Mouse (Mus musculus): ENCODE results near the gene Sgms1. TPM values are rescaled to one million over a fixed set of nuclear protein-coding genes. Genes with fewer than 3 reads are reported as not detected.
"Not testable (repeated sequence)": the region's sequence is repeated elsewhere in the genome, so short reads cannot be mapped to it uniquely, and the experiment has no call there.

Sgms1 gene
- polyA plus RNA-seq, 2 experiments, result 20.8 to 36.8 TPM

DNA sequence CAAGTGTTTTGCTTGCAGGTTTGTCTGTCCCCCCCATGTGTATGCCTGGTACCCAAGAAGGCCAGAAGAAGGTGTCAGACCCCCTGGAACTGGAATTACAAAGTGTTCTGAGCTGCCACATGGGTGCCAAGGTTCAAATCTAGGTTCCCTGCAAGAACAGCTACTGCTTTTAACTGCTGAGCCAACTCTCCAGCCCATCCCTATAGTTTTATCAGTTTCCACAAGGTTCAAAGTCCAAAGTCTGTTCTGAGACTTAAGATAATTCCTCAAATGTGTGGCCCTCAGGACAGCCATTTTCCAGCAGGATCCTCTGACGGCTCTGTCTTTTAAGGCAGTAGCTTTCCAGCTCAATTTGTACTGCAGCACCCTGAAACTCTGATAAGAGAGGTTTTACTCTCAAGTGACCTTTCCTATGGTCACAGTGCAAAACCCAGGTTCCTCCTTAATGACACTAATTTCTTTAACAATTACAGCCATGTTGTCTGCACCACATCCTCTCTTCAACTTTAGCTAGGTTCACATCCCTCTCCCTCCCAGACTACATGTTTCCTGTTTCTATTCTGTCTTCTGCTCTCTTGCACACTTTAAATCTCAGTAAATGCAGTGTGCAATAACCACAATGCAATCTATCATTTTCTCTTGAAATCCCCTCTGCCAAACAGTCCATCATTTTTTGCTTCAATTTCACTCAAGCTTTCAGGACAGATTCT lies 28.4 kb downstream of the Sgms1 start:
- H3K27ac ChIP-seq (replicated peaks; ENCODE audit: low read depth, low read length), result no peak overlapping the region
- H3K4me3 ChIP-seq (replicated peaks; ENCODE audit: low read length), result no peak overlapping the region
- H3K9me3 ChIP-seq (ENCODE audit: control insufficient read depth, low read length), result no peaks in the 10 kb centered on the region
- no peaks in the 10 kb centered on the region for H3K36me3 ChIP-seq (ENCODE audit: control insufficient read depth, insufficient read depth, low read length)
- H3K9ac ChIP-seq (ENCODE audit: low read depth, low read length, severe bottlenecking), result no peak overlapping the region
- H3K27me3 ChIP-seq (ENCODE audit: control insufficient read depth, insufficient read depth, low read length), result no peaks in the 10 kb centered on the region
- WGBS, result 62% methylated on average over 1 of the region's 1 CpGs
- H3K4me1 ChIP-seq (ENCODE audit: control insufficient read depth, insufficient read depth, low read length), result no peaks in the 10 kb centered on the region
- DNase-seq (ENCODE audit: low spot score), result no peak
- no peak for ATAC-seq (ENCODE audit: low FRiP score, low read depth)
- H3K4me2 ChIP-seq (replicated peaks; ENCODE audit: low read depth, low read length, severe bottlenecking), result no peak overlapping the region
- TF ChIP-seq POLR2A (IDR thresholded peaks at IDR 0.05; ENCODE audit: borderline replicate concordance, extremely low read depth, insufficient read depth, insufficient read length), result no peak

- Histone ChIP-seq H3K27me3 (ENCODE audit: control insufficient read depth, insufficient read depth, low read length) (no peaks in the 10 kb centered on the region), H3K36me3 (ENCODE audit: control insufficient read depth, insufficient read depth, low read length) (no peaks in the 10 kb centered on the region), H3K4me3 (replicated peaks; ENCODE audit: low read length) (no peak overlapping the region), H3K9ac (ENCODE audit: low read depth, low read length, severe bottlenecking) (no peak overlapping the region), H3K9me3 (ENCODE audit: control insufficient read depth, low read length) (no peaks in the 10 kb centered on the region), H3K27ac (replicated peaks; ENCODE audit: low read depth, low read length) (no peak overlapping the region), H3K4me2 (replicated peaks; ENCODE audit: low read depth, low read length, severe bottlenecking) (no peak overlapping the region), H3K4me1 (ENCODE audit: control insufficient read depth, insufficient read depth, low read length) (no peaks in the 10 kb centered on the region)
- 61% methylated on average over 3 of the region's 3 CpGs for WGBS
- TF ChIP-seq POLR2A (IDR thresholded peaks at IDR 0.05; ENCODE audit: borderline replicate concordance, extremely low read depth, insufficient read depth, insufficient read length), result no peak
- DNase-seq (ENCODE audit: low spot score), result no peak
- no peak for ATAC-seq (ENCODE audit: low FRiP score, low read depth)
These were observed 29.0 kb downstream of the Sgms1 start for GRCm38 (mm10) chr19:32360546-32360945.

DNA sequence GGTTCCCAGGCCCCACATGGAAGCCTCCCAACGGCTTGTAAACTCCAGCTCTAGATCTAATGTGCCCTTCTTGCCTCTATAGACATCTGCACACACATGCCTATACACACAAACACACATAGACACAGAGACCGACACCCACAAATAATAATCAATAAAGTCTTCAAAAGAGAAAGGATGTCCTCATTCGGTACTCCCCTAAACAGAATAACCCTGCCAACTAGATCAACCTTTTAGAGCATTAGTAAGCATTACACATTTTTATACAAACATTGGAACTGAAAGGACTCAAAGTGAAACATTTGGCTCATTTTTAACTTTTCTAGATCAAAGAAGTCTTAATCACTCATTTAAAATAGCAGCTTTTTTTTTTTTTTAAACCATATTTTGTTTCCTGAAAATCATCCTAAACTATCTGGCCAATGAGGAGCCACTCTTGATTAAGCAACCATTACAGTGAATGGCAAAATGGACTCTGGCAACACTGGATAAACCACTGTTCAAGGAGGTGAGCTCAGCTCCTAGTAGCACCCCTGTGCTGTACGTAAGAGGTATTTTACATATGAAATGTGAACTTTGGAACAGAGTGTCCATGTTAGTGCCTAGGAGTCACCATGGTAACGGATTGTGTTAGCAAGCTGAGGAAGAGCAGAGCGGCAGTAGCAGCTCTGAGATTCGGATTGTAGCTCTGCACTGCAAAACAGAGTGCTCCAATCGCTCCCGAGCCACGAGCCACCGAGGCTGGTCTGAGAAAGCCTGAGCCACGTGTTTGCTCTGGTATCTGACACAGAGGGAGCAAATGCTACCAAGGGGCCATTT lies 30.6 kb downstream of the Sgms1 start:
- no peak for TF ChIP-seq POLR2A (IDR thresholded peaks at IDR 0.05; ENCODE audit: borderline replicate concordance, extremely low read depth, insufficient read depth, insufficient read length)
- DNase-seq (ENCODE audit: low spot score) (no peak), ATAC-seq (ENCODE audit: low FRiP score, low read depth) (no peak)
- Histone ChIP-seq H3K27ac (replicated peaks; ENCODE audit: low read depth, low read length) (no peak overlapping the region), H3K9ac (ENCODE audit: low read depth, low read length, severe bottlenecking) (no peak overlapping the region), H3K4me3 (replicated peaks; ENCODE audit: low read length) (no peak overlapping the region), H3K36me3 (ENCODE audit: control insufficient read depth, insufficient read depth, low read length) (no peaks in the 10 kb centered on the region), H3K4me2 (replicated peaks; ENCODE audit: low read depth, low read length, severe bottlenecking) (no peak overlapping the region), H3K27me3 (ENCODE audit: control insufficient read depth, insufficient read depth, low read length) (no peaks in the 10 kb centered on the region), H3K4me1 (ENCODE audit: control insufficient read depth, insufficient read depth, low read length) (no peaks in the 10 kb centered on the region), H3K9me3 (ENCODE audit: control insufficient read depth, low read length) (no peaks in the 10 kb centered on the region)
- 86% methylated on average over 12 of the region's 12 CpGs for WGBS

- H3K9me3 ChIP-seq (ENCODE audit: control insufficient read depth, low read length); H3K4me2 ChIP-seq (replicated peaks; ENCODE audit: low read depth, low read length, severe bottlenecking); H3K4me1 ChIP-seq (ENCODE audit: control insufficient read depth, insufficient read depth, low read length); H3K9ac ChIP-seq (ENCODE audit: low read depth, low read length, severe bottlenecking); H3K4me3 ChIP-seq (replicated peaks; ENCODE audit: low read length); DNase-seq (ENCODE audit: low spot score); ATAC-seq (ENCODE audit: low FRiP score, low read depth); H3K36me3 ChIP-seq (ENCODE audit: control insufficient read depth, insufficient read depth, low read length); H3K27ac ChIP-seq (replicated peaks; ENCODE audit: low read depth, low read length); H3K27me3 ChIP-seq (ENCODE audit: control insufficient read depth, insufficient read depth, low read length): not testable (repeated sequence)
- WGBS, result 94% methylated on average over 7 of the region's 7 CpGs
These were observed 31.5 kb downstream of the Sgms1 start for GRCm38 (mm10) chr19:32358011-32358410.

DNA sequence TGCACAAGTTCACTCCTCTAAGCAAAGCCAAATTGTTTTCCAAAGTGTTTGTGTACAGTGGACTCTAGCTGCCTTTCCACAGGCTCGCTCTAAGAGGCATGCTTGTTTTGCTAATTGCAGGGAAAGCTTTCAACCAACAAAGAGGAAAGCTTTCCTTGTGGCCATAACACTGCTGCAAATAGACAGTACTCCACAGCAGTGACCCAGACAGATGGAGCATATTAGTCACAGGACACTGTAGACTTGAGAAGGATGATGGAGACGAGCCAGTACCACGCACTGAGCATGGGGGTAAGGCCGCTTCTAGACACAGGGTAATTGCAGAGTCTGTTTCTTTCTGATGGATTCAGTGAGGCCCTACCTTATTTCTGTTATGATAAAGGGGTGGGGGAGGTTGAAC lies 33.3 kb downstream of the Sgms1 start:
- Histone ChIP-seq H3K9ac (ENCODE audit: low read depth, low read length, severe bottlenecking) (no peak overlapping the region), H3K27me3 (ENCODE audit: control insufficient read depth, insufficient read depth, low read length) (no peaks in the 10 kb centered on the region), H3K4me3 (replicated peaks; ENCODE audit: low read length) (no peak overlapping the region), H3K27ac (replicated peaks; ENCODE audit: low read depth, low read length) (no peak overlapping the region), H3K4me2 (replicated peaks; ENCODE audit: low read depth, low read length, severe bottlenecking) (no peak overlapping the region), H3K36me3 (ENCODE audit: control insufficient read depth, insufficient read depth, low read length) (no peaks in the 10 kb centered on the region), H3K4me1 (ENCODE audit: control insufficient read depth, insufficient read depth, low read length) (no peaks in the 10 kb centered on the region), H3K9me3 (ENCODE audit: control insufficient read depth, low read length) (no peaks in the 10 kb centered on the region)
- 54% methylated on average over 4 of the region's 4 CpGs for WGBS
- TF ChIP-seq POLR2A (IDR thresholded peaks at IDR 0.05; ENCODE audit: borderline replicate concordance, extremely low read depth, insufficient read depth, insufficient read length), result no peak
- DNase-seq (ENCODE audit: low spot score) (no peak), ATAC-seq (ENCODE audit: low FRiP score, low read depth) (no peak)
